Mouse (Mus musculus) midbrain, postnatal 0 days (tissue): Measurements from ENCODE around the gene Mob2. TPM values are rescaled to one million over a fixed set of nuclear protein-coding genes. Genes with fewer than 3 reads are reported as not detected.

Experiments
- ATAC-seq: fragments of 200-750 bp; cut with Nextera tagmentation; 2 replicates; pipeline ENCODE4 v1.8.0; 2017; ENCODE audit warnings: moderate number of reproducible peaks, mild to moderate bottlenecking, moderate TSS enrichment, moderate library complexity; ENCODE audit not compliant: low FRiP score
- DNase-seq: peaks from one replicate; pipeline ENCODE4 v3.0.0-alpha.2; 2015; ENCODE audit warnings: low spot score
- H3K27ac ChIP-seq: fragments of 300-500 bp; sonication (generic); 2 replicates; pipeline ENCODE4 v1.5.1; 2014; ENCODE audit warnings: low read depth, mild to moderate bottlenecking, low read length, mixed read lengths
- H3K27me3 ChIP-seq: fragments of 300-500 bp; sonication (generic); 2 replicates; pipeline ENCODE4 v1.6.1; 2014; ENCODE audit warnings: low read length, control low read depth, mixed read lengths; ENCODE audit not compliant: insufficient read depth
- H3K36me3 ChIP-seq: fragments of 300-500 bp; sonication (generic); 2 replicates; pipeline ENCODE4 v1.6.1; 2014; ENCODE audit warnings: low read length, control low read depth, mixed read lengths; ENCODE audit not compliant: insufficient read depth
- H3K4me1 ChIP-seq: fragments of 300-500 bp; sonication (generic); 2 replicates; pipeline ENCODE4 v1.6.1; 2014; ENCODE audit warnings: mild to moderate bottlenecking, control low read depth, antibody characterized with exemption, low read length, mixed read lengths; ENCODE audit not compliant: insufficient read depth
- H3K4me2 ChIP-seq: fragments of 300-500 bp; sonication (generic); 2 replicates; pipeline ENCODE4 v1.6.1; 2014; ENCODE audit warnings: low read depth, mild to moderate bottlenecking, low read length, mixed read lengths; ENCODE audit not compliant: poor library complexity, severe bottlenecking
- H3K4me3 ChIP-seq: fragments of 300-500 bp; sonication (generic); 2 replicates; pipeline ENCODE4 v1.5.1; 2014; ENCODE audit warnings: low read depth, mild to moderate bottlenecking, low read length, moderate library complexity
- H3K9ac ChIP-seq: fragments of 300-500 bp; sonication (generic); replicated peaks from 2 replicates; pipeline ENCODE4 v1.6.1; 2014; ENCODE audit warnings: mild to moderate bottlenecking, low read length, moderate library complexity, mixed read lengths; ENCODE audit not compliant: poor library complexity, severe bottlenecking
- H3K9me3 ChIP-seq: fragments of 300-500 bp; sonication (generic); 2 replicates; pipeline ENCODE4 v1.6.1; 2016; ENCODE audit warnings: low read length, control low read depth
- CTCF ChIP-seq: IDR thresholded peaks from 2 replicates; pipeline ENCODE4 v1.5.1; 2016; ENCODE audit warnings: antibody characterized with exemption, mild to moderate bottlenecking
- WGBS: fragments of 180-500 bp; shearing (Covaris S2); extraction: QIAGEN DNeasy Blood & Tissue Kit; methylation state at CpG from one replicate; pipeline ENCODE4 v1.1.7; 2014; 5-methylcytosine and 5-hydroxymethylcytosine counted together
- microRNA-seq: library from miRNA; unstranded; fragments of <30 nt; microRNA quantifications from one replicate; pipeline ENCODE4, GENCODE M21; 2016; ENCODE audit warnings: borderline number of aligned reads
- polyA plus RNA-seq: library from polyadenylated mRNA; unstranded; fragments of >200 nt; fragmentation: Nextera tagmentation; extraction: Ambion mirVana; gene quantifications from 2 replicates; pipeline ENCODE4 v1.2.1, GENCODE M21; 2015
- total RNA-seq: library from RNA; depleted of rRNA; stranded (reverse); fragments of >200 nt; gene quantifications from 2 replicates; pipeline ENCODE4 v1.2.3, GENCODE M21; 2014; rRNA removed

Gene Mob2
- total and polyA plus RNA-seq, 2 experiments from 2014 or later = 31.6 to 38.0 TPM

DNA sequence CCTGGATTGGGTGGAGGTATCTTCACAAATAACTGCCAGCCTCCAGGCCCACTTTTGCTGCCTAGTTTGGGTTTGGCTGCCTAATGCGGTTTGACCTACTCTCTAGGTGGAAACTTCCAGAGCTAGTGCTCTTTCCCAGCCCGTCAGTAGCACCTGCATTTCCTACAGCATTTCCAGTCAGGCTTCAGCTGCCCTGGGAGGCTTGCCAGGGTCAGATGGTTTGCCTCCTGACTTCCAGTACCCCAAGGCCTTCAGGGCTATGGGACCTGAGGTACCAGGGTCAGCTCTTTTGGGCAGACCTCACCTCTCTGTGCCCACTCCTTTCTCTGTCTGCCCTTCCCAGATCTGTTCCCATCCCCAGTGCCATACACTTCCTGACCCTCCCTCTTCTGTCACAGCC is 99.9 kb downstream of the Mob2 start:
- H3K9ac ChIP-seq = no peak overlapping the region
- ATAC-seq = no peak
- no peak overlapping the region for H3K27ac ChIP-seq
- no peaks in the 10 kb centered on the region for H3K27me3 ChIP-seq
- 73% methylated on average over 2 of the region's 2 CpGs for WGBS
- H3K36me3 ChIP-seq = no peaks in the 10 kb centered on the region
- peaks cover 28% of the 10 kb centered on the region; the same call in 1 of the 2 replicates for H3K4me1 ChIP-seq
- no peak for TF ChIP-seq CTCF
- no peak for DNase-seq
- H3K4me3 ChIP-seq = no peak overlapping the region
- H3K4me2 ChIP-seq = no peak overlapping the region
- H3K9me3 ChIP-seq = no peaks in the 10 kb centered on the region

DNA sequence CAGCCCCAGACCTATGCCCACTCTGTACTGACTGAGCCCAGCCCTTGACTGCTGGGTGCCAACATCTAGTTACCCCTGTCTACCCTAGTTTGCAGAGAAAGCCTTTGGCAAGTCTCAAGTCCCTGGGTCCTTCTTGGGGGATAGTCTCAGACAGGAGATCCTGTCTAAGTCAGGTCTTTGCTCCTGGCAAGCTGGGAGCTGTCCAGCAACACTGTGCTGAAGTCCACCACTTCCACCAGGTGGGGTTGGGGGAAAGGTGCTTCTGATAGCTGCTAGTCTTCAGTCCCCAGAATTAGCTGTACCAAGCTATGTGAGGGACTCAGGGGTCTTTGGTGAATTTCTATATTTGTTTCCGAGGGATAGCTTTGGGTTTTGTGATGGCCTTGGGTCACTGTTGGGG is 101.7 kb downstream of the Mob2 start:
- no peaks in the 10 kb centered on the region for H3K9me3 ChIP-seq
- H3K4me1 ChIP-seq = peaks cover 34% of the 10 kb centered on the region; the same call in 1 of the 2 replicates
- H3K9ac ChIP-seq = no peak overlapping the region
- H3K36me3 ChIP-seq = no peaks in the 10 kb centered on the region
- no peak overlapping the region for H3K4me3 ChIP-seq
- ATAC-seq = no peak
- no peak overlapping the region for H3K4me2 ChIP-seq
- no peak overlapping the region for H3K27ac ChIP-seq
- no peak for DNase-seq
- no peaks in the 10 kb centered on the region for H3K27me3 ChIP-seq
- WGBS = 92% methylated on average over 1 of the region's 1 CpGs
- TF ChIP-seq CTCF = no peak

Small RNAs within 50 kb of the gene (microRNA-seq; reads per million reads assigned to microRNA genes)
- 2.3 reads per million for gene Mir3104

Other genes starting within 250 kb of the Mob2 start
- 0.05 TPM in 1 of 2 replicates, not detected in the other for gene Muc5b, start 222.0 kb downstream of the Mob2 start, total RNA-seq
- 0.02 and 0.04 TPM in 2 replicates for gene Muc5b, start 222.0 kb downstream of the Mob2 start, polyA plus RNA-seq
- 99.4 and 110 TPM in 2 replicates for gene Tollip, start 142.6 kb downstream of the Mob2 start, total RNA-seq
- gene Tollip, start 142.6 kb downstream of the Mob2 start, polyA plus RNA-seq = 78.0 and 81.3 TPM in 2 replicates
- gene Brsk2, start 111.3 kb downstream of the Mob2 start, total RNA-seq = 137 and 159 TPM in 2 replicates
- gene Brsk2, start 111.3 kb downstream of the Mob2 start, polyA plus RNA-seq = 18.9 and 20.1 TPM in 2 replicates
- 144 and 175 TPM in 2 replicates for gene Dusp8, start 34.8 kb upstream of the Mob2 start, total RNA-seq
- 94.2 and 99.9 TPM in 2 replicates for gene Dusp8, start 34.8 kb upstream of the Mob2 start, polyA plus RNA-seq
- gene Gm45618, start 59.7 kb upstream of the Mob2 start, total RNA-seq = not detected in 2 replicates
- not detected in 2 replicates for gene Gm45618, start 59.7 kb upstream of the Mob2 start, polyA plus RNA-seq
- gene Gm39115, start 75.0 kb upstream of the Mob2 start, total RNA-seq = not detected in 2 replicates
- not detected in 2 replicates for gene Gm39115, start 75.0 kb upstream of the Mob2 start, polyA plus RNA-seq
- not detected in 2 replicates for gene Gm45337, start 83.5 kb upstream of the Mob2 start, total RNA-seq
- gene Gm45337, start 83.5 kb upstream of the Mob2 start, polyA plus RNA-seq = not detected in 2 replicates
- not detected in 2 replicates for gene Gm29735, start 96.0 kb upstream of the Mob2 start, total RNA-seq
- not detected in 2 replicates for gene Gm29735, start 96.0 kb upstream of the Mob2 start, polyA plus RNA-seq
- not detected in 2 replicates for gene Gm4553, start 104.7 kb upstream of the Mob2 start, total RNA-seq
- not detected in 2 replicates for gene Gm4553, start 104.7 kb upstream of the Mob2 start, polyA plus RNA-seq
- not detected in 2 replicates for gene Krtap5-2, start 114.9 kb upstream of the Mob2 start, total RNA-seq
- not detected in 2 replicates for gene Krtap5-2, start 114.9 kb upstream of the Mob2 start, polyA plus RNA-seq
- gene Gm10153, start 129.3 kb upstream of the Mob2 start, total RNA-seq = not detected in 2 replicates
- gene Gm10153, start 129.3 kb upstream of the Mob2 start, polyA plus RNA-seq = not detected in 2 replicates
- not detected in 2 replicates for gene Krtap5-3, start 140.3 kb upstream of the Mob2 start, total RNA-seq
- gene Krtap5-3, start 140.3 kb upstream of the Mob2 start, polyA plus RNA-seq = not detected in 2 replicates
- gene Gm7579, start 150.8 kb upstream of the Mob2 start, total RNA-seq = not detected in 2 replicates
- gene Gm7579, start 150.8 kb upstream of the Mob2 start, polyA plus RNA-seq = not detected in 2 replicates
- gene Krtap5-5, start 168.9 kb upstream of the Mob2 start, total RNA-seq = not detected in 2 replicates
- not detected in 2 replicates for gene Krtap5-5, start 168.9 kb upstream of the Mob2 start, polyA plus RNA-seq
- gene Gm40460, start 180.0 kb upstream of the Mob2 start, total RNA-seq = not detected in 2 replicates
- gene Gm40460, start 180.0 kb upstream of the Mob2 start, polyA plus RNA-seq = not detected in 2 replicates
- not detected in 2 replicates for gene Gm2431, start 197.3 kb upstream of the Mob2 start, total RNA-seq
- gene Gm2431, start 197.3 kb upstream of the Mob2 start, polyA plus RNA-seq = not detected in 2 replicates
- not detected in 2 replicates for gene Gm4559, start 213.3 kb upstream of the Mob2 start, total RNA-seq
- not detected in 2 replicates for gene Gm4559, start 213.3 kb upstream of the Mob2 start, polyA plus RNA-seq
- gene Krtap5-1, start 236.1 kb upstream of the Mob2 start, total RNA-seq = not detected in 2 replicates
- not detected in 2 replicates for gene Krtap5-1, start 236.1 kb upstream of the Mob2 start, polyA plus RNA-seq
- gene Krtap5-4, start 242.5 kb upstream of the Mob2 start, total RNA-seq = not detected in 2 replicates
- not detected in 2 replicates for gene Krtap5-4, start 242.5 kb upstream of the Mob2 start, polyA plus RNA-seq